Mouse (Mus musculus) neutrophil, adult 83 days (primary cell): Measurements from ENCODE around the gene Itih1. TPM values are rescaled to one million over a fixed set of nuclear protein-coding genes. Genes with fewer than 3 reads are reported as not detected.

Experiments used
- total RNA-seq, 2 experiments: library from RNA; stranded (reverse); gene quantifications; one replicate each; pipeline ENCODE4 v1.2.4; 2023

The Itih1 gene
- total RNA-seq = not detected

DNA sequence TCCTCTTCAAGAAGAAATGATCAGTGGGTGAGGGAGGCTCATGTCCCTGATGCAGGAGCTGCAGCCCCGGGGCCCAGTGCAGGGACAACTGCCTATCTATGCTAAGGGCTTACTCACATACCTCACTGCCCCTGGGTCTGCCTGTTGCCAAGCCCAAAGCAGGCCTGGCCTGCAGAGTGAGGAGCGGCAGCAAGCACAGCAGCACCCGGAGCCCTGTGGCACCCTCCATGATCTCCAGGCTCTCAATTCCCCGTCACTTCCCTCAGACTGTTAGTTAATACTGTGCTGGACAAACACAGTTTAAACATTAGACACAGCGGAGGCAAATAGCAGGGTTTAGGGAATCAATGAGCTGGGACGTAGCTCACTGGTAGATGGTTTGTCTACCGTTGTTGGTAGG, at the start of gene Itih1:
TSS of gene Itih1 (minus strand) at position 252 of the 400 bp plus-strand sequence.

GRCm38 (mm10) chr14:30951154-30951825, 8.2 kb upstream of the Itih1 start, which contains the start of gene Nek4:
Gene Nek4, plus strand, starts transcription at chr14:30951377.

DNA sequence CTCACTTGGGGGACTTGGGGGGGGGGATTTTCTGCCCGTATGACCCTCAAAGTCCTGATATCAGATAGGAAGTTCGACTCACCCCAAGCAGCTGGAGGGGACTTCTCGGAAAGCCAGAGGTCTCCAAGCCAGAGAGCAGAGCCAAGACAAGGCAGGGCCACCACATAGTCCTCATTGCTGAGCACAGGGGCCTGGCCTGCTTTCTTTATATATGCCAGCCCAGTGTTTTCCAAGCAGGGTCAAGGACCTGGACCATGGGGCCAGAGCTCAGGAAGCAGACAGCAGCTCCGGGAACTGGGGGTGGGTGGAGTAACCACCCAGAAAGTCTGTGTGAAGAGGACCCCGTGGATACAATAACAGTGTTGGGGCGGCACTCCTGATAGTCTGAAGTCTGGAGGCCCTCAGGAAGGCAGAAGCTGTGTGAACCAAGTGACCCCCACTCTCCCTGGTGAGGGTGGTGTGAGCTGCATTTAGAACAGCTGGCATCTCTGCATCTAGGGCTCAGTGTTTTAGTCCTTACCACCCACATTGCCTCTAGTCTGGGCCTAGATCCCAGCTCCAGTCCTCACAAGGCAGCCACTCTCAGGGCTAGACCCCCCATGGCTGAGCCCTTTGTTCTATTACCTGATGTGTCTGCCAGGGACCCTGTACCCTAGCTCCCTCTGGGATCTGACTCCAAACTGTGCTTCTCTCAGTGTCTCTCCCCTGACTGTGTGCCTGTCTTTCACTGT, 19.5 kb downstream of the Itih1 start, which contains the start of gene Itih3:
TSS of gene Itih3 (minus strand) at position 386 of the 731 bp plus-strand sequence.

GRCm38 (mm10) chr14:30886204-30886603, 56.9 kb downstream of the Itih1 start, which contains the start of gene Itih4:
Gene Itih4, plus strand, starts transcription at chr14:30886476.

Other genes with a start within 250 kb of the Itih1 start
- 10 to 100 TPM; 14.6 to 16.3 TPM for gene Sfmbt1, start 228.4 kb downstream of the Itih1 start, total RNA-seq
- 10 to 100 TPM; 14.8 to 18.4 TPM for gene Tmem110, start 117.7 kb downstream of the Itih1 start, total RNA-seq
- under 1 TPM; 0.44 to 0.83 TPM for gene Mustn1, start 64.1 kb downstream of the Itih1 start, total RNA-seq
- not detected for gene Itih4, start 56.8 kb downstream of the Itih1 start, total RNA-seq
- gene Itih3, start 19.5 kb downstream of the Itih1 start, total RNA-seq = not detected
- gene Nek4, start 8.1 kb upstream of the Itih1 start, total RNA-seq = 1 to 10 TPM; 4.5 to 4.7 TPM
- 10 to 100 TPM; 11.4 to 12.2 TPM for gene Glt8d1, start 58.1 kb upstream of the Itih1 start, total RNA-seq
- gene Spcs1, start 58.4 kb upstream of the Itih1 start, total RNA-seq = 10 to 100 TPM; 70.6 to 86.4 TPM
- gene Pbrm1, start 75.8 kb upstream of the Itih1 start, total RNA-seq = 10 to 100 TPM; 52.5 to 55.0 TPM
- 10 to 100 TPM; 43.5 to 46.3 TPM for gene Gnl3, start 75.9 kb upstream of the Itih1 start, total RNA-seq
- gene Smim4, start 185.7 kb upstream of the Itih1 start, total RNA-seq = 10 to 100 TPM; 43.2 to 63.8 TPM
- 10 to 100 TPM; 15.2 to 18.0 TPM for gene Nt5dc2, start 187.8 kb upstream of the Itih1 start, total RNA-seq
- gene Stab1, start 225.4 kb upstream of the Itih1 start, total RNA-seq = 1 to 10 TPM; 2.8 to 3.7 TPM